Mouse (Mus musculus) frontal cortex, postnatal 25 days (tissue): ENCODE measurements around the gene Saysd1.

Experiments
- DNase-seq, 2 experiments: peaks; one replicate each; pipeline ENCODE4 v3.0.0; 2022; ENCODE audit warnings: low spot score in 2 of 2

Saysd1 gene

GRCm38 (mm10) chr14:20138484-20139355, at the start of gene Saysd1:
TSS of gene Saysd1 (minus strand) at chr14:20138534.
- DNase-seq = no peak

- DNase-seq = no peak
Observed at GRCm38 (mm10) chr14:20185426-20185825, 47.1 kb upstream of the Saysd1 start.

DNA sequence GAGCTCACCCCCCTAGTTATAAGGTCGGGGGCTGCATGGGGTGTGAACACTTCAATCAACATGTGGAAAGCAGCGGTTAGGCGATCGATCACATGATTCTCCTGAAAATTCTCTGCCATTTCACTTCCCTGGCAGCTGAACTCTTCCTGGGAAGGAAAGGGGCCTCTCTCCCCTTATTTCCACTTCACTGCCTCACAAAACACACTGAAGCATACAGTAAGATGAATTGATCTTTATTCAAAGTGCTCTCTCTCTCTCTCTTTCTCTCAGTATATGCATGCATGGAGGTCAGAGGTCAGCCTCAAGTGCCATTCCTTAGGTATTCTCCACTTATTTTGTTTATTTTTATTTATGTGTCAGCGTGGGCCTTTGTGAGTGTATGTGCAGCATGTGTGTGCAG, 45.4 kb upstream of the Saysd1 start:
- DNase-seq = no peak

GRCm38 (mm10) chr14:20182596-20182995, 44.3 kb upstream of the Saysd1 start:
- no peak for DNase-seq

GRCm38 (mm10) chr14:20181466-20181921, 43.2 kb upstream of the Saysd1 start, which contains the start of gene Kcnk5:
TSS of gene Kcnk5 (minus strand) at chr14:20181809.
- DNase-seq = peak; percentile 46 to 55

GRCm38 (mm10) chr14:20180751-20181162, 42.4 kb upstream of the Saysd1 start:
- DNase-seq = no peak

DNA sequence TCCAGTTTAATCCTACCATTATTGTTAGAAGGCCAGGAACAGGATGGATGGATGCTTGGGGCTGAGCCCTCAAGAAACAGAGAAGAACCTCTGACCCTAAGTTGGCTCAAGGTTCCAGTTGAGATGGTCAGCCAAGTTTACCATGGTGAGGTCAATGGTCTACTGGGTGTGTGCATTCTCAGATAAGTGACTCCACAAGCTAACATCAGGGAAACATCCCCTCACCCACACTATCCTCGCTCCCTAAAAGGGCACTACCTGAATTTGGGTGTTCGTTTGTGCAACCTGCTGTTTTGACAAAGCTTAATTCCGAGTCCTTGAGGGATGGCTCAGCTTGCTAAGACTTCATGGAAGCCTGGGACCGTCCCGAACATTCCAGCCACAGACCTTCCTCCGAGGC, 42.0 kb upstream of the Saysd1 start:
- DNase-seq = no peak

- no peak for DNase-seq
Observed at GRCm38 (mm10) chr14:20179731-20180280, 41.5 kb upstream of the Saysd1 start.

- no peak for DNase-seq
Observed at GRCm38 (mm10) chr14:20179080-20179479, 40.7 kb upstream of the Saysd1 start.

GRCm38 (mm10) chr14:20178593-20178992, 40.3 kb upstream of the Saysd1 start:
- no peak for DNase-seq

DNA sequence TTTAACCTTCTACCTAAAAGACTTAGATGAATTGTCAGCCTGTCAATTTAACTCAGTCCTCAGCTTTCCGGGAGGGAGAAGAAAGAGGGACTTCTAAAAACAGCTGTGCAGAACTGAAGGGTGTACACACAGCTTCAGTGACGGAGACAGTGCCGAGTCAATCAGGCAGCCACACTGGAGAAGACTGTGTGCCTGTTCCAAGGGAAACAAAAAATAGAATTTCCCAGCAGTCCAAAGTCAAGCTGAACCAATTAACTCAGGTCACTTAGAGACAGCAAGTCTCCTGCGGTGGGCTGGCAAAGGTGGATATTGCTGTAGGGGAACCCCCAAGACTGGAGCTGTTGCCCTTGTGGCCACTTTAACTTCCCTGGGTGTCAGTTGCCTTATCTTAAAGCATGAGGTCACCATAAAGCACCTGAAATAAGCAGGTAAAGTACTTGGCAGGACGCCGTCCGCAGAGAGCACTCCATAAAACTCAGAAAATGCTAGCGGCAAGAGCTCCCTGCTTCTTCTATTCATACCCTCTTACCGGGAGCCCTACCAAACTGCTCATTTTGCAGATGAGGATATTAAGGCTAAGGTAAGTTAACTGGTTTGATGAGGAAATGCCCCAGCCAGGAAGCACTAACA, 39.3 kb upstream of the Saysd1 start:
- DNase-seq = no peak

DNA sequence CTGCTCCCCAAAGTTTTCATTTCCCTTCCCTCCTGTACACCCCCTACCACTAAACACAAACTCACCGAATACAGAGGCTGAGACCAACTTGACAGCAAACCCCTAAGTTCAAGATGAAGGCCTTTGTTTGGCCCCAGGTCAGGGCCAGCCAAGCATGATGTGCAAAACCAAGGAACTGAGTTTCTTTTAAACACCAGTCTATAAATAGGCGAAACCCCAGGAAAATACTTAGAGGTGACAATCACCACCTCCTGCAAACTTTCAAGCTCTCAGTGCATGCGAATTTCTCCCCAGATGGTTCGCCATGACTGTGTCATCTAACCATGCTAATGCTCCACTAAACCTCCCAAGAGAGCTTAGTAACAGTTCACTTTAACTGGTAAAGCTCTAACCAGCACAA, 37.4 kb upstream of the Saysd1 start:
- no peak for DNase-seq

- no peak for DNase-seq
Observed at GRCm38 (mm10) chr14:20175114-20175513, 36.8 kb upstream of the Saysd1 start.

- DNase-seq = no peak
Observed at GRCm38 (mm10) chr14:20174696-20175095, 36.4 kb upstream of the Saysd1 start.

DNA sequence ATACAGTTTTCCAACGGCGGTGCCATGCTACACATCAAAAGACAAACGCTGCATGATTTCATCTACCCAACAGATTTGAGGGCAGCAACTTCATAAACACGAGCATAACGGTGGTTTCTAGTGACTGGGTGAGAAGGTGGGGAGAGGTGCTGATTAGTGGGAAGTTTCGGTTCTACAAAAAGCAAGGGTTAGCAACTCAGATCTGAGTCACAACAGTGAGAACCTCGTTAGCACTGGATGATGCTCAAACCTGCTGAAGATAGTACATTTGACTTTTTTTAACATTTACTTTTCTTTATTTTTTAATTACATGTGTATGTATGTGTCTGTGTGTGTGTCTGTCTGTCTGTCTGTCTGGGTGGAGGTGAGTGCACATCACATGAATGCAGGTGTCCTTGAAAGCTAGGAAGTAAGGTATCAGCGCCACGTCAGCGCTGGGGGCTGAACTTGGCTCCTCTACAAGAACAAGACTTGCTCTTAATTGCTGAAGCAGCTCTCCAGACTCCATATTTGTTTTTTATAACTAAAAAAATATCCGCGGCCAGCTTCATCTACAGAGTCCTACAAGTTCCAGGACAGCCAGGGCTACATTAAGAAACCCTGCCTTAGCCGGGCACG, 35.6 kb upstream of the Saysd1 start:
- no peak for DNase-seq

- no peak for DNase-seq
Observed at GRCm38 (mm10) chr14:20172924-20173323, 34.6 kb upstream of the Saysd1 start.

DNA sequence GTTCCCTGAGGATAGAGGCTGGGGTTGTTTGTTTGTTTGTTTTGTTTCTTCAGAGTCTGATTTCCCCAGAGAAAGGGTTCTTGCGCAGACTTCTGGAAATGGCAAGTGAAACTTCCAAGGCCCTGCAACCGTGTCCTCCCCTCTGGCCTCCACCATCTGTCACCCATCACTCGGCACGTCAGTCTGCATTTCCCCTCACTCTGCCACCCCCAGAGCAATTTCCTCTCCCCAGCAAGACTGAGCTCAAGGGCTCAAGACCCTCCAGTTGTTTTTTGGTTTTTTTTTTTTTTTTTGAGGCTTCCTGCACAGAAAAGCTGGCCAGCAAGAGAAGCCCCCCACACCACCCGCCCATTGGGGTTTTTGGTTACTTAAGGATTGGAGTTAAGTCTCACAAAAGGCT, 34.2 kb upstream of the Saysd1 start:
- no peak for DNase-seq

GRCm38 (mm10) chr14:20171840-20172239, 33.5 kb upstream of the Saysd1 start:
- DNase-seq = no peak

- DNase-seq = no peak
Observed at GRCm38 (mm10) chr14:20169251-20169650, 30.9 kb upstream of the Saysd1 start.

- DNase-seq = no peak
Observed at GRCm38 (mm10) chr14:20168478-20168877, 30.1 kb upstream of the Saysd1 start.

- DNase-seq = no peak
Observed at GRCm38 (mm10) chr14:20168054-20168453, 29.7 kb upstream of the Saysd1 start.

GRCm38 (mm10) chr14:20165413-20165812, 27.1 kb upstream of the Saysd1 start:
- no peak for DNase-seq
